Mouse (Mus musculus) frontal cortex, postnatal 36 days (tissue): ENCODE data around the gene Atg7.
A peak's percentile ranks its signal among the peaks of the same experiment; 100 is the strongest.

ENCODE experiments used
- DNase-seq, 2 experiments: peaks; one replicate each; pipeline ENCODE4 v3.0.0; 2022; ENCODE audit warnings: low spot score in 2 of 2

Atg7 gene

GRCm38 (mm10) chr6:114854368-114854767 lies 211.5 kb downstream of the Atg7 start:
- DNase-seq, result no peak

- DNase-seq, result no peak
These were observed 212.7 kb downstream of the Atg7 start for GRCm38 (mm10) chr6:114855644-114856043.

- no peak for DNase-seq
These were observed 213.6 kb downstream of the Atg7 start for GRCm38 (mm10) chr6:114856501-114856900.

GRCm38 (mm10) chr6:114857996-114858721 lies 215.3 kb downstream of the Atg7 start:
- no peak for DNase-seq

GRCm38 (mm10) chr6:114858722-114859053 lies 215.8 kb downstream of the Atg7 start:
- DNase-seq, result peak in 1 of 2 experiments; percentile 31

- DNase-seq, result peak; percentile 51
These were observed 218.0 kb downstream of the Atg7 start for GRCm38 (mm10) chr6:114860677-114861568.

- DNase-seq, result no peak
These were observed 218.7 kb downstream of the Atg7 start for GRCm38 (mm10) chr6:114861591-114861990.

- DNase-seq, result no peak
These were observed 219.1 kb downstream of the Atg7 start for GRCm38 (mm10) chr6:114862046-114862445.

- DNase-seq, result no peak
These were observed 220.6 kb downstream of the Atg7 start for GRCm38 (mm10) chr6:114863501-114863900.

- DNase-seq, result no peak
These were observed 221.5 kb downstream of the Atg7 start for GRCm38 (mm10) chr6:114864421-114864820.

GRCm38 (mm10) chr6:114866078-114866477 lies 223.2 kb downstream of the Atg7 start:
- DNase-seq, result no peak

GRCm38 (mm10) chr6:114866619-114867018 lies 223.7 kb downstream of the Atg7 start:
- no peak for DNase-seq

GRCm38 (mm10) chr6:114868656-114869055 lies 225.8 kb downstream of the Atg7 start:
- no peak for DNase-seq

- no peak for DNase-seq
These were observed 226.7 kb downstream of the Atg7 start for GRCm38 (mm10) chr6:114869501-114870076.

GRCm38 (mm10) chr6:114871010-114871660 lies 228.2 kb downstream of the Atg7 start:
- DNase-seq, result no peak

- DNase-seq, result no peak
These were observed 230.9 kb downstream of the Atg7 start for GRCm38 (mm10) chr6:114873808-114874137.

- DNase-seq, result no peak
These were observed 231.4 kb downstream of the Atg7 start for GRCm38 (mm10) chr6:114874138-114874928.

- peak; percentile 92 to 94 for DNase-seq
These were observed 232.2 kb downstream of the Atg7 start for GRCm38 (mm10) chr6:114875018-114875558.

- DNase-seq, result no peak
These were observed 233.1 kb downstream of the Atg7 start for GRCm38 (mm10) chr6:114876033-114876432.

GRCm38 (mm10) chr6:114876546-114876945 lies 233.6 kb downstream of the Atg7 start:
- DNase-seq, result no peak
